Mouse (Mus musculus): ENCODE results near the gene Ppm1b.

The Ppm1b gene

DNA sequence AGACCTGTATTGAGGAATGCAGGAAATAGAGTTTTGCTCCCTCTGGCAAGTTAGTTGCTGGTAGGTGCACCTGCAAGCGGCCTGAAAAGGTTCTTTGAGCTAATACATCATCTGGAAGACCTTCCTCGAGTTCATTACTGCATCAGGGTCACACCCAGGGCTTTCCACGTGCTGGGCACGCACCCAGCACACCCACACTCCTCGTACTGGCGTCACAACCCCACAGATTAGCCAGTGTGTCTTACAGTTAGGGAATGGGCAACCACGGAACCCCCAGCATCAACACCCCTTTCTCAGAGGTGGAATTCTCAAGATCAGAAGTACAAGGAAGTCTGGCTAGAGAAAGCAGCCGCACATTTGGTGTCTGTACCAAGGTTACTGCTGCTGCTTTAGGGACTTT lies 67.7 kb downstream of the Ppm1b start:
- DNase-seq (ENCODE audit: low spot score) = no peak

DNA sequence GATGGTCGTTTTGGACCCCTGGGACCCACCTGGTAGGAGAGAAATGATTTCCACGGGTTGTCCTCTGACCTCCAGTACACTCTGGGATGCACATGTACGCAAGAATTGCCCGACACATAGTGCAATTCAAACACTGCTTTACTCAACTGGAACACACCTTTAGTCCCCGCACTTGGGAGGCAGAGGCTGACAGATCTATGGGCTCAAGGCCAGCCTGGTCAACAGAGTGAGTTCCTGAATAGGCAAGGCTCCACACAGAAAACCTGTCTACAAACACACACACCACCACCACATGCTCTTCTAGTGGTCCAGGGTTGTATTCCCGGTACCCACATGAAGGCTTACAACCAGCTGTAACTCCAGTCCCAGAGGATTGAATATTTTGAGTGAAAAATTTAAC lies 68.6 kb downstream of the Ppm1b start:
- DNase-seq (ENCODE audit: low spot score) = no peak

DNA sequence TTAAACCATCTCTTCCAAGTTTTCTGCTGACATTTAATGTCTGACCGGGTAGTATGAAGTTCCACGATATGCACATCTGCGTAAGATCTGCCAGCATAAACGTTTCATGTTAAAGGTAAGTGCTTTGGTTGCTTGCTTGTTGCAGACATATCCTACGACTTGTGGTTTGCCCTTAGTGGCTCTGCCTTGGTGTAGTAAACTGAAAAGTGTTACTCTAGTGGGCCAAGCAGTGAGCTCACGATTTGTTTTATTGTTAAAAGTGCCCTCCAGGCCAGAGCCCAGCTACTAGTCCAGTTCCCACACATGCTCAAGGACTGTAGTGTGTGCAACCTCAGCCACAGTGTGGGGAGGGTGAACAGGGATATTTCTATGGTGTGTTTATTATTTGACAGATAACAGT lies 69.9 kb downstream of the Ppm1b start:
- DNase-seq (ENCODE audit: low spot score) = no peak

DNA sequence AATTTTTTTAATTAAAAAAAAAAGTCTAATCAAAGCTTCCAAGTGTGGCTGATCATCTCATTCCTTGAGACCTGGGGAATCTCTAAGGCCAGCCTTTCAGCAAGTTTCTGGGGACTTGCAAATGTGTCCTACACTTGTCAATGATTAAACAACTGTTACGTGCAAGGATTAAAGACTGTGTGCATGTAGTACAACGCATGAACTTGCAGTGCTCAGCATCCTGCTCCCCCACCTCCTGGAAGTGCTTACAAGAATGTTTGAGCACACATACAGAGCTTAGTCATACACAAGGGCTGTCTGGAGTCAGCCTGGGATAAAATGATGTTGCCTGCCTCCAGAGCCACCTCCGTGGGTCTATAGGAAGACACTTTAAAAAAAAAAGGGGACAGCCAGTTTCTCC lies 70.7 kb downstream of the Ppm1b start:
- no peak for DNase-seq (ENCODE audit: low spot score)

DNA sequence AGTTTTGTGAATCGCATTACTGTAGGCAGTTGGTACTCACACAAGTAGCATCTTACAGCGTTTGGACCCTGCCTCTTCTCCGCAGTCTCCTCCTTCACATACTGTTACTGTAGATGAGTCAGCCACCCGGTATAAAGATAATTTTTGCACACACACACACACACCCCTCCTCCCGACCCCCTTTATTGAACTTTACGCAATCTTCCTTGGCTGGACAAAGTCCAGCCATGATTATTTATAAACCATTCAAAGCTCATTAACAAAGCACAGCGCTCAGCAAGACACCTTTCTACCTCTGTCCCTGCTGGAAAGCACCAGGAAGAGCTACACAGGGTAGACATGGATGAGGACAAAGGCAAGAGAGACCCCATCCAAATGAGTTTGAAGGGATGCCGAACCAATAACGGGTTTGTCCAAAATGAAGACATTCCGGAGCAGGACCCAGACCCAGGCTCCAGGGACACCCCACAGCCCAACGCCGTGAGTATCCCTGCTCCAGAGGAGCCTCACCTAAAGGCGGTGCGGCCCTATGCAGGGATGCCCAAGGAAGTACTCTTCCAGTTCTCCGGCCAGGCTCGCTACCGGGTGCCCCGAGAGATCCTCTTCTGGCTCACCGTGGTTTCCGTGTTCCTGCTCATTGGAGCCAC lies 71.7 kb downstream of the Ppm1b start, which contains the start of gene Slc3a1:
TSS of gene Slc3a1 (plus strand) at position 284 of the 647 bp plus-strand sequence.
- no peak for DNase-seq (ENCODE audit: low spot score)

DNA sequence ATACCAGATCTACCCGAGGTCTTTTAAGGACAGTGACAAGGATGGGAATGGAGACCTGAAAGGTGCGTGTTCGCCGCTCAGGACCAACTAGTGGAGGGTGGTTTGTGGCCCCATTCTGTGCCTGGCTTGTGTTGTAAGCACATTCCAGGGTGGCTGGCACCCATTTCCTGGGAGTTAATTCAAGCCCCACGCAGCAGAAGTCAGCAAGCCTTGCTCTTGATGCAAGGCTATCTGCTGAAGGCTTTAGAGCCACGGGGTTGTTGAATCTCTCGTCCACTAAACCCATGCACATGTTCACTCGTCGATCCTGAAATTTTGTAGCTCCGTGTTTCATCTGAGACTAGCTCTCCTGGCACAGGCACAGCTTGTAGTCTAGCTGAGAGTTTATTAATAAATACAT lies 72.3 kb downstream of the Ppm1b start:
- DNase-seq (ENCODE audit: low spot score) = no peak

DNA sequence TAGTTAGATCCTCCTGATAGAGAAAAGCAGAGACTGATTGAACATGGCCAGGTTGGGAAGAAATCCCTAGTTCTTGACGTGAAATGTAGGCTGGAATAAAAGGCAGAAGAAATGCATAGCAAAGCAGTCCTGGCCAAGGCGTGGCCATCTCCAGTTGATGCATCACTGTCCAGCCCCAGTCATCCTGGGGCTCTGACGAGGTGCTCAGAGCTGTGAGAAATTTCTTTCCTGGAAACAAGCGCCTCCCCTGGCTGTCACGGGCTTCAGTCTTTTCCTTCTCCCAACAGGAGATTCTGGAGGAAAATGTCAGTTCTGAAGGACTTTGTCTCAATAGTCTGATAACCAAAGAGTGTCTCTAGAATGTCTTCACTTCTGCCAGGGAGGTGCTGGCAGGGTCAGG lies 74.1 kb downstream of the Ppm1b start:
- DNase-seq (ENCODE audit: low spot score) = no peak

DNA sequence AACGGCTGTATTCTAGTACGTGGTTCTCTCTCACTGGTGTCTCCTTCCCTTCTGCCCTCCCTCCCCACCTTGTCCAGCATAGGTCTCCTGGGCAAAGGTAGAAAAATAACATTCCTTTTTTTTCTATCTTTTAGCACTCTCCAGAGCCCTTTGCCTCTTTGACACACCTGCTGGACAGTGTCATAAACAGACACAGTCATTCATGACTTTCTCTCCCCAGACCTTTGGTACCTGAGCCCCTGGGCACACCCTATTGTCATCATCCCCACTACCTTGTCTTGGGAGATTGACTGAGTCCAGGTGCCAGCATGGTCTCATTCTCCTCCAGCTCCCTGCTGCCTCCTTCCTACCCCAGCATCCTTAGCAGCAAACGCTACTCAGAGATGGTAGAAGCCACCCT lies 76.5 kb downstream of the Ppm1b start:
- DNase-seq (ENCODE audit: low spot score) = no peak

DNA sequence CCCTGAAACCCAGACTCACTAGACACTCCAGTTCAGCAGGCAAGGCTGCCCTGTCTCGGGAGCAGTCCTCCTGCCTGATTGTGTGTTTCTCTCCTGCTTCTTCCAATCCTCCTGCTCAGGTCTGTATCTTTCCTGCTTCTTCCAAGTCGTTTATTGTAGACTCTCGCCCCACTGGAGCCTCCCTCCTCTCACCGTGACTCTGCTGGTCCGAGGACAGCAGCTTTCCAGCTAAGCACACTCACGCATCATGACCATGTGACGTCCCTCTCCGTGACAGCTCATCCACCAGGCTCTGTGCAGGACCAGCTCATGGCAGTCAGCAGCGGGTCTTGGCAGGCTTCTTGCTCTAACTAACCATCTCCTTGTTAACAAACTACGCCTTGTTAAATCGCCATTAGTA lies 77.5 kb downstream of the Ppm1b start:
- no peak for DNase-seq (ENCODE audit: low spot score)

DNA sequence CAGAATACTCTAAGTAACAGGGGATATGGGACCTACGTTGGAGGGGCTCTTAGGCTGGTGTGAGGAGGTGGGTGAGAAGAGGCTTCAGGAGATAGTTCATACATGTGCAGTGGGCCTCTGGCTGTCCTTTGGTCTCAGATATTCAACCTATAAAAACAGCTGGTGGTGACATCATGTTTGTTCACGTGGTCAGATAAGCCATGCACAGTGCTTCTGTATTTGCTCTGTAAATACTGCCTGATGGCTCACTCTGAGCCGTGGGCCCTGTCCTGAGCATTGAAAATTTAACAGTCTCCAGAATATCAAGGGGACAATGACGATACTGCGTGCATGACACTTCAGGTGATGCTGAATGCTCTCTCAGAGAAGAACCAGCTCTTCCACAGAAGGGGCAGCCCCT lies 81.3 kb downstream of the Ppm1b start:
- DNase-seq (ENCODE audit: low spot score) = no peak

DNA sequence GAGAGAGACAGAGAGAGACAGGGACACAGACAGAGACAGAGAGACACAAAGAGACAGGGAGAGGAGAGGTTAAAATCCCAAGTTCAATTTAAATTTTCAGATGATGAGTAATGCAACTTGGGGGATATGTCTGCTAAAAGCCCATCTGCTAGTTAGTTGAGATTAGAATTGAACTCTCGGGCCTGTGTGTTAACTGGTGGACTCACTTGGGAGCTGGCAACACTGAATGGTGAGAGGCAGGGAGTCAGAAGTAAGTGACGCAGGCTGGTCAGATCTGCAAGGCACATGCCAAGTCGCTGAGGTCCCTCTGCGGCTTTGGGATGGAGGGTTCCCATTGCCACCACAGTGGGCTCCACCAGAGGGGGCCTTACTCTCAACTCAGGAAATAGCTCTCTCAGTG lies 81.8 kb downstream of the Ppm1b start:
- no peak for DNase-seq (ENCODE audit: low spot score)

DNA sequence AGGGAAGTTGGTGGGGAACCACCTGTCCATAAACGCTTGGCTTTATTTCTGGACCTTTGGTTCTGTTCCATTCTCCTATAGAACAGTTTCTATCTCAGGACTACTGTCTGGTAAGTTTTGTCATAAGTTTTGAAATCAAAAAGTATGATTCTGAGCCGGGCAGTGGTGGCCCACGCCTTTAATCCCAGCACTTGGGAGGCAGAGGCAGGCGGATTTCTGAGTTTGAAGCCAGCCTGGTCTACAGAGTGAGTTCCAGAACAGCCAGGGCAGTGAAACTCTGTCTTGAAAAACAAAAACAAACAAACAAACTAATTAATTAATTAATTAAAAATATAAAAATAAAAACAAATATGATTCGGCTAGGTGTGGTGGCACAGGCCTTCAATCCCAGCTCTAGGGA lies 82.2 kb downstream of the Ppm1b start:
- no peak for DNase-seq (ENCODE audit: low spot score)

DNA sequence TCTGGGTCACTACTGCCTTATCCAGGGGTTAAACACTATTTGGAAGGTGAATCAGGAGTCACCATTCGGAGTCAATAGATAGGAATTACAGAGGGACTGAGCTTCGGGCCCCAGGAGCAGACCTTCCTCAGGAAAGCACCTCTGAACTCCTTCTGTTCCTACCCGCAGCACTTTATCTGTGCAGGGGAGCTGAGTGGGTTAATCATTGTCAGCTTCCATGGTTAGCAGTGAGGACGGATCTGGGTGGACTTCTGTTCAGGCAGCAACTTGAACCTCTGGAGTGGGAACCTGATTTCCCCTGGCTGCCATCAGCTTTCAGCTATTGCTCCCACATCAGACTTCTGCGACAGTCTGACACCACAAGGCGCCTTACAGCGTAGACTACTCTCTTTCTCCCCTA lies 84.4 kb downstream of the Ppm1b start:
- no peak for DNase-seq (ENCODE audit: low spot score)

DNA sequence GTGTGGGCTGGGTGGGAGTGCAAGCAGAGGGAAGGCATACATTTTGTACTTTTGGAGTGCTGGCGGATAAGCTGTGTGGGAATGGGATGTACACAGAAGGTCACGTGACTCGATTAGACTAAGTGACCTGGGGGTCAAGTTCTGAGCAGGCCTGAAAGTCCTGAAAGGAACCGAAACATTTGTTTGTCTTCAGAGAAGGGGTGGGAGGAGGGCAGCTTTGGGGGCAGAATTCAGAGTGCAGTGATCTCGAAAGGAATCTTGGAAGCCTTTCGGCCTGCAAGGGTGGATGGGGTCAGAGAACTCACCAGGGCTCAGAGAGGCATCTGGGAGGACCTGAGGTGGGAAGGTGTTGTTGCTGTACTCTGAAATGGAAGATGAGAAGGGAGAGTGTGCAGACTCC lies 85.9 kb downstream of the Ppm1b start:
- no peak for DNase-seq (ENCODE audit: low spot score)

DNA sequence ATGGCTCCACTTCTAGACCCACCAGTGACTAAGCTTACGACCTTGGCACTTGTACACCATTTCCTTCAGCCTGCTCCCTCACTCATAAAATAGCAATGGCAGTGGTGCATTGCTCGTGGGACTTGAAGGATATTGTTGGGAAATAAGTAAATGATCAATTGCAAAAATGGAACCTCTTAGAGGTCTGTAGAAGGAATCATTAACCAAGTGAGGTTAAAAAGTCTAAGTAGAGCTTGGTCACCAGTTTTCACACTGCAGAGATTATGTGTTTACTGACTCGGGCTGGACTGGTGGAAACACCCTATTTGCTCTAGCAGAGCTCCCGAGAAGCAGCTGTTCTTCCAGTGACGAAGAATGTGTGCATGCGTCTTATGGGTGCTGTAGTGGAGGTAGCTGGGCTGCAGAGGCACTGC lies 86.9 kb downstream of the Ppm1b start:
- no peak for DNase-seq (ENCODE audit: low spot score)

DNA sequence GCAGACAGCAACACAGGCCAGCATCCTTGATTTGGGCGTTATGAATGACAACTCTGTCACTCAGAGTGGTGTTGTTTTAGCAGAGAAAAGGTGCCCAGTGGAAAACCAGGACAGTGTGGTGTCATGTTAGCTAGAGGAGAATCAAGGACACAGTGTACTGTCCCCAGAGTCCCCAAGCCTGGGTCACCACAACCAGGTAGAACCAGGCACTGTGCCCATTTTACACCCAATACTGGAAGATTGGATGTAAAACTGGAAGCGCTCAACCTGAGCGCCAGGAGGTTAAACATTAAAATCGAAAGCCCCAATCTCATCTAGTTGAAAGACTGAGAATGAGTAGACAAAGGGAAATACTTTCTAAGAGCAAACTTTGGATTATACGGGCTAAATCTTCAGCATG lies 87.9 kb downstream of the Ppm1b start:
- no peak for DNase-seq (ENCODE audit: low spot score)

DNA sequence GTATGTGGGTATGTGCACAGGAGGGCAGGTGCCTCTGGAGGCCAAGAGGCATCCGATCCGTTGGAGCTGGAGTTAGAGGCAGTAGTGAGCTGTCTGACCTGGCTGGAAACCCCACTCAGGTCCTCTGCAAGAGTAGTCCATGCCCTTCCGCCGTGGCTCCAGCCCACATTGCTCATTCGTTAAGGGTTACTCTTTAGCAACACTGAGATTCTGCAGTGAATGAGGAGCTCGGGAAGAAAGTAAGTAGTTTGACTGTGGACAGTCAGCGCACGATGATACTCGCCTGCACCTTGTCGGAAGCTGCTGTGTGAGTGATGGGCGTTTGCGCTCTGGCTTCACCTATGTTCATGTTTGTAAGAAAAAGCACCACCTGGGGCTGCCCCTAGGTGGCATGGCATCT lies 88.6 kb downstream of the Ppm1b start:
- DNase-seq (ENCODE audit: low spot score) = no peak

DNA sequence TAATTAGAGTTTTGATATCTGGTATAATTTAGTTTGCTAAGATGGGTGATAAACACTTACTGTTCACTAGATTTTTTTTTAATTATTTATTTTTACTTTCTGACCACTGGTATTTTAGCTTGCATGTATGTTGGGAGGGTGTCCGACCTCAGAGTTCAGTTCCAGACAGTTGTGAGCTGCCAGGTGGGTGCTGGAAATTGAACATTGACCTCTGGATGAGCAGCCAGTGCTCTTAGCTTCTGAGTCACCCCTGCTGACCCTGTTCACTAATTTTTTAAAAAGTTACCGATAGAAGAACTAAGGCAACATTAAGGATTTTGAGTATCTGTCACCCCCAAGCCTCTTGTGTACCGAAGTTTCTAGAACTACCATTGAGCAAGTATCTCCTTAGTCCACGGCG lies 91.8 kb downstream of the Ppm1b start:
- no peak for DNase-seq (ENCODE audit: low spot score)

DNA sequence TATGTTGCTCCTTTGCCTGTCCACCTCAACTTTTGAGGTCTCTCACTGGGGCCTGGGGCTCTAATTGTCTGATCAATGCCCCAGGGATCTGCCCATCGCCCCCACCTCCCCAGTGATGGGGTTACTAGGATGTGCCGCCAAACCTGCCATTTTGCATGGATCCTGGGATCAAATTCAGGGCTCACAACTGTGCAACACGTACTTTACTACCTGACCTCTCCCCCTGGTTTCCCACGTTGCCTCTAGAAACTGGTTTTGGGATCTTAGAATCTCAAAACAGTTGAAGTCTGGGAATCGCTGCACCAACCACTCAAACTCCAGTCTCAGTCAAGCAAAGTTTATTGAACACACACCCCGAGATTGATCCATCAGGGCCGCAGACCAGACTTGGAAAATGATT lies 101.7 kb downstream of the Ppm1b start:
- no peak for DNase-seq (ENCODE audit: low spot score)

DNA sequence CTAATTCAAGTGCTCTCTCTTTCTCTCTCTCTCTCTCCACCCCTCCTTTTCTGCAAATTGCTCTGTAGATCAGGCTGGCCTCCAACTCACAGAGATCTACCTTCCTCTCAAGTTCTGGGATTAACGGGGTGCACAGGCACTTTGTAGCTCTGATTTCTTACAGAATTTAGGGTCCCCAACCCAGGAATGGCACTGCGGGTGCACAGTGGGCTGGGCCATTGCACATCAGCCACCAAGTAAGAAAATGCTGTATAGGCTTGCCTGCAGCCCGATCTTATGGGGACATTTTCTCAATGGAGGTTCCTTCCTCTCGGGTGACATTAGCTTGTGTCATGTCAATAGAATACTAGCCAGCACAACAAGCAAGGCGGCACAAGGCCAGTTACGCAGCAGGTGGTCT lies 102.6 kb downstream of the Ppm1b start:
- DNase-seq (ENCODE audit: low spot score) = no peak

DNA sequence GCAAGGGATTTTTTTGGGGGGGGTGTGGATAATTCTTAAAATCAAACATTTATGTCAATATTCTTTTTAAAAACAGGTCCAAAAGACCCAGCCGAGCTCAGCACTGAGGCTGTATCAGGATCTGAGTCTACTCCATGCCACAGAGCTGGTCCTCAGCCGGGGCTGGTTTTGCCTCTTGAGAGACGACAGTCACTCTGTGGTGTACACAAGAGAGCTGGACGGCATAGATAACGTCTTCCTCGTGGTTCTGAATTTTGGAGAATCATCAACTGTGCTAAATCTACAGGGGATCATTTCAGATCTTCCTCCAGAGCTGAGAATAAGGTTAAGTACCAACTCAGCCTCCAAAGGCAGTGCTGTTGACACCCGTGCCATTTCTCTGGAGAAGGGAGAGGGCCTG lies 107.0 kb downstream of the Ppm1b start:
- peak; percentile 18 for DNase-seq (ENCODE audit: low spot score)

DNA sequence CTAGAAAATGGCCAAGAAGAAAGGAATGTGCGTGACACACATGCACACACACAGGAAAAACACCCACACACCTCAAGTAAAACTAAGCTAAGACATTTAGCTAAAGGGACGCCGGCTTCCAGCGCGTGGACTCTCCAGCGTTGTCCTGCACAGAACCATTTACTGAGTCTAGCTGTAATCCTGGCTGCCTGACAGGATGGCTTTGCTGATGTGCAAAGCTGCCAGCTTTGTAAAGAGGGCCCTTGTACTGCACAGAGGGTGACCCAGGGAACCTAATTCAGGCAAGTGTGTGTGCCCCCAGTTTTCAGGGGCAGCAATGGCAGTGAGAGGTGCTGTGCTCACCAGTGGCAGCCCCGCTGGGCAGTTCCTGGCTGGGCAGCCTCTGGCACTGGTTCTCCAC lies 110.8 kb downstream of the Ppm1b start:
- no peak for DNase-seq (ENCODE audit: low spot score)

DNA sequence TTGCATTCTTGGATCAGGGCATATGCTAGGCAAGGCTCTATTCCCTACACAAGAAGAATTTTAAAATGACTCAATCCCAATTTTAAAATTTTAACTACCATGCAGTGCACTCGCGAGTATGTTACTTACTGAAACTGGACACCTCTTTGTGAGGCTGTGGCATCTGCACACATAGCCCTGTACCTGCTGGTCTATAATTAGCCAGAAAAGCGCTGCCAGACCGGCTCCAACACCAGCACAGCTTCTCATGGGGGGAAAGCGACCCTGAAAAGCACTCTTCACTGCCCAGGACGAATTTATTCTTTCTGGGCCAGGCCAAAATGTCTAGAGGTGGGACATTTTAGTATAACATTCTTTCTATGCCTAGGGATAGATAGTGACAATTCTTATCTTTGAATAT lies 114.1 kb downstream of the Ppm1b start:
- no peak for DNase-seq (ENCODE audit: low spot score)

DNA sequence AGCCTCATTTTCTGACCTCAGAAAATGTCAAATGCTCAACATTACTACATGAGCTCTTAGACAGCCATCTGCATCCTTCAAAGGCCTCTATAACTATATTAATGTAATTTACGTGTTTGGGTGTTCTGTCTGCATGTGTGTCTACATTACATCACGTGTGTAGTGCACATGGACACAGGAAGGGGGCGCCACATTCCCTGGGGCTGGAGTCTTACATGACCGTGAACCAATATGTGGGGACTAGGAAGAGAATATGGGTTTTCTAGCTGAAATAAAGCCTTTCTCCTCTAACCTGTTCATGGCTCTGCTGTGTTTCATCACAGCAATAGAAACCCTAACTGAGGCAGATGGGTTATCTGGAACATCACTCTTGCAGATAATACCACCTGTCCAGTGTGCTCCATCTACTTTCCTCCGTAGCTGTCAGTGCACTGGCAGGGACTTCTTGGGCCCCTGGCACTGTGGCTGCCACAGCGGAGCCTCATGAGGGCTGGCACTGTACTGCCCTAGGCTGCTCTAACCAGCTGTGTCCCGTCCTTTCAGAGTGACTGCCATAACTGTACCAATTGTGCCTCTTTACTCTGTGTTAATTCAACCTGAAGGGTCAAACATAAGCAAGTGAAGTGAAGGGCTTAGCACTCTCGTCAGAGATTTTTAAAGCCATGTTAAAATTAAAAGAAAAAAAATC lies 114.7 kb downstream of the Ppm1b start:
- DNase-seq (ENCODE audit: low spot score) = no peak

Measured in c-Kit-positive CD71-positive TER-119-positive erythroid progenitor cells, embryonic 14.5 days (primary cell).